Mouse (Mus musculus) bone marrow, adult 2 months (tissue): ENCODE measurements around the gene Fstl4. TPM values are rescaled to one million over a fixed set of nuclear protein-coding genes. Genes with fewer than 3 reads are reported as not detected.
"Not testable (repeated sequence)": the region's sequence is repeated elsewhere in the genome, so short reads cannot be mapped to it uniquely, and the experiment has no call there.

Experiments used
- H3K27ac ChIP-seq: fragments of 200-500 bp; 2 replicates; pipeline ENCODE4 v1.5.1; 2012; ENCODE audit warnings: low read depth, mild to moderate bottlenecking, control low read depth, inconsistent platforms, low read length; ENCODE audit not compliant: control insufficient read depth, poor library complexity, insufficient read depth
- H3K4me1 ChIP-seq: fragments of 200-500 bp; 2 replicates; pipeline ENCODE4 v1.6.1; 2011; ENCODE audit warnings: low read length; ENCODE audit not compliant: control insufficient read depth, insufficient read depth
- H3K4me3 ChIP-seq: fragments of 200-500 bp; replicated peaks from 2 replicates; pipeline ENCODE3; 2011; ENCODE audit warnings: mild to moderate bottlenecking, low read depth, low read length, control low read depth; ENCODE audit not compliant: control insufficient read depth
- CTCF ChIP-seq: fragments of 200-500 bp; IDR thresholded peaks from 2 replicates; pipeline ENCODE4 v1.5.1; 2011; ENCODE audit warnings: low read length, control low read depth; ENCODE audit not compliant: control insufficient read depth, insufficient read depth
- POLR2A ChIP-seq: fragments of 200-500 bp; IDR thresholded peaks from 2 replicates; pipeline ENCODE4 v1.6.1; 2011; ENCODE audit warnings: low read depth, mild to moderate bottlenecking, control low read depth, low read length, borderline replicate concordance; ENCODE audit not compliant: control insufficient read depth
- WGBS: fragments of 180-500 bp; shearing (Covaris S2); methylation state at CpG from one replicate; pipeline ENCODE4 v1.1.7; 2018; 5-methylcytosine and 5-hydroxymethylcytosine counted together
- polyA plus RNA-seq: library from polyadenylated mRNA; stranded (reverse); fragments of >200 nt; gene quantifications from 2 replicates; pipeline ENCODE4 v1.2.4, GENCODE M21; 2011; ENCODE audit warnings: low replicate concordance; ENCODE audit not compliant: missing spikeins, insufficient read depth, insufficient read length

The Fstl4 gene
- polyA plus RNA-seq, 1 experiment = not detected

- TF ChIP-seq CTCF (0 out of 2 replicates have a peak, but pooled peaks have one; percentile 19), POLR2A (no peak)
- WGBS = 58% methylated on average over 2 of the region's 2 CpGs
- Histone ChIP-seq H3K4me3 (no peak overlapping the region), H3K27ac (no peak overlapping the region), H3K4me1 (no peaks in the 10 kb centered on the region)
These were observed 402.0 kb downstream of the Fstl4 start for GRCm38 (mm10) chr11:53166478-53166877.

DNA sequence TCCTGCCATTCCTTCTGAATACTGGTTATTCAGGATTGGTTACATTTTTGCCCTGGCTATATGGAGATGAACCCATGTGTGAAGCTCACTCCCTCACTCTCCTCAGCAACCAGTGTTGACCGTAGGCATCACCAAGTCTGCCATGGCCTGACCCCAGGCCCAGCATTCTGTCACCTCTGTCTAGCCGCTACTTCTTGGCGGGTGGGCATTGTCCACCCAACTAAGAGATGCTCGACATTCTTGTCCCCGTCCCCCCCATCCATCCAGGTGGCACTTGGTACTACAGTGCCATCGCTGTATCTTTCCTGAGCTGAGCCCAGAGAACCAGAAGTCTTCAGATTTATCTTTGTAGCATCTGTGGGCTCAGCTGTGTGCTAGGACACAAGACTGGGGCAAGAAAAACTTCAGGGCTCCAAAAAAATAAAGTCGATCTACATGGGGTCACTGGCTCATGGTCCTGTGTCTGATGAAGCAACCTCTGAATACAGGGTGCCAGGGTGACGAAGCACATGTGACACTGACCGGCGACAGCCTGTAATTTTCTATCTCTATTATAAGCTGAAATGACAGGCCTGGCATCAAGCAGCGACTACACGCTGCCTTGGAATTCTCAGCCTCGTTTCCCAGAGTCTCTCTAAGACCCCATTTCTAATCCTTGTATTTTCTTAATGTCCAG, 417.9 kb downstream of the Fstl4 start:
- Histone ChIP-seq H3K4me3 (no peak overlapping the region), H3K4me1 (peaks cover 8% of the 10 kb centered on the region), H3K27ac (no peak overlapping the region)
- TF ChIP-seq CTCF (no peak), POLR2A (no peak)
- 75% methylated on average over 13 of the region's 13 CpGs for WGBS

GRCm38 (mm10) chr11:53182858-53183257, 418.4 kb downstream of the Fstl4 start:
- 28% methylated on average over 4 of the region's 4 CpGs for WGBS
- TF ChIP-seq POLR2A (no peak), CTCF (no peak)
- H3K27ac ChIP-seq = peak overlapping the region; percentile 72
- H3K4me3 ChIP-seq = no peak overlapping the region
- peaks cover 8% of the 10 kb centered on the region for H3K4me1 ChIP-seq

GRCm38 (mm10) chr11:53184046-53184445, 419.6 kb downstream of the Fstl4 start:
- peaks cover 8% of the 10 kb centered on the region for H3K4me1 ChIP-seq
- TF ChIP-seq CTCF (no peak), POLR2A (no peak)
- peak overlapping the region; percentile 50 for H3K27ac ChIP-seq
- WGBS = 76% methylated on average over 7 of the region's 7 CpGs
- H3K4me3 ChIP-seq = no peak overlapping the region

GRCm38 (mm10) chr11:53184698-53185097, 420.3 kb downstream of the Fstl4 start:
- WGBS = under 1% methylated on average over 5 of the region's 5 CpGs
- TF ChIP-seq CTCF (no peak), POLR2A (peak; percentile 29; the same call in 1 of the 2 replicates)
- Histone ChIP-seq H3K27ac (peak overlapping the region; percentile 68), H3K4me3 (peak overlapping the region; percentile 27), H3K4me1 (peaks cover 8% of the 10 kb centered on the region)

- WGBS = 46% methylated on average over 5 of the region's 5 CpGs
- H3K27ac ChIP-seq = no peak overlapping the region
- H3K4me3 ChIP-seq = no peak overlapping the region
- TF ChIP-seq POLR2A (no peak), CTCF (no peak)
- H3K4me1 ChIP-seq = peaks cover 8% of the 10 kb centered on the region
These were observed 423.1 kb downstream of the Fstl4 start for GRCm38 (mm10) chr11:53187427-53188140.

GRCm38 (mm10) chr11:53196551-53196950, 432.1 kb downstream of the Fstl4 start:
- not testable (repeated sequence) for H3K4me3 ChIP-seq, H3K27ac ChIP-seq, H3K4me1 ChIP-seq
- WGBS = 88% methylated on average over 1 of the region's 1 CpGs

- WGBS = 73% methylated on average over 2 of the region's 2 CpGs
- H3K4me3 ChIP-seq = no peak overlapping the region
These were observed 432.7 kb downstream of the Fstl4 start for GRCm38 (mm10) chr11:53197111-53197510.

More at GRCm38 (mm10) chr11:53197111-53197510, 432.7 kb downstream of the Fstl4 start:
- H3K4me1 ChIP-seq = no peaks in the 10 kb centered on the region
- no peak overlapping the region for H3K27ac ChIP-seq
- TF ChIP-seq POLR2A (no peak), CTCF (no peak)
